Mouse (Mus musculus) spleen, postnatal 36 days (tissue): ENCODE results near the gene Cenpm.
A peak's percentile ranks its signal among the peaks of the same experiment; 100 is the strongest.
"Not testable (repeated sequence)": the region's sequence is repeated elsewhere in the genome, so short reads cannot be mapped to it uniquely, and the experiment has no call there.

ENCODE experiments used
- DNase-seq, 2 experiments: peaks; one replicate each; pipeline ENCODE4 v3.0.0; 2022; ENCODE audit warnings: low spot score in 2 of 2, mixed read lengths in 1 of 2

Cenpm gene

GRCm38 (mm10) chr15:82244115-82244804, at the start of gene Cenpm:
Gene Cenpm (minus strand): TSS chr15:82244748.
- DNase-seq, result peak; percentile 88 to 90

- DNase-seq, result no peak
Observed at GRCm38 (mm10) chr15:82294059-82294458, 49.5 kb upstream of the Cenpm start.

DNA sequence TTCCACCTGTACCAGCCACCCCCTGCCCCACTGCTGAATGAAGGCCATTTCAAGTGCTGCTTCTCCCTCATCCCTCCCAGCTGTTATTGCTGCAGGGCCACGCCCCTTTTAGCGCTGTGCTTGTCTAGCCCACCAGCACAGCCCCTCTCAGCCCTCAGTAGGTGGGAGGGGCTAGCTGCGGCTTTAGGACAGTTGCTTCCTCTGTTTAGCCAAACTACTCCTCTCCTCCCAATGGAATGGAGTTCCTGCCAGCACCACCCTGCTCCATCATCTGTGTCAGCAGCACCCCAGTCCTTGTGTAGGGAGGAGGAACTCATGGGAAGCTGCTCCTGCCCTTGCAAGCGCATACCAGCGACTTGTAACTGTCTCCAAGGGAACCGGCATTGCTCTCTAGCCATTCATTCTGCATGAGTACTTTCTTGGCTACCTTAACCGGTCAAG, 48.7 kb upstream of the Cenpm start:
- no peak for DNase-seq

GRCm38 (mm10) chr15:82292851-82293250, 48.3 kb upstream of the Cenpm start:
- DNase-seq, result no peak

GRCm38 (mm10) chr15:82290252-82290651, 45.7 kb upstream of the Cenpm start:
- no peak for DNase-seq

DNA sequence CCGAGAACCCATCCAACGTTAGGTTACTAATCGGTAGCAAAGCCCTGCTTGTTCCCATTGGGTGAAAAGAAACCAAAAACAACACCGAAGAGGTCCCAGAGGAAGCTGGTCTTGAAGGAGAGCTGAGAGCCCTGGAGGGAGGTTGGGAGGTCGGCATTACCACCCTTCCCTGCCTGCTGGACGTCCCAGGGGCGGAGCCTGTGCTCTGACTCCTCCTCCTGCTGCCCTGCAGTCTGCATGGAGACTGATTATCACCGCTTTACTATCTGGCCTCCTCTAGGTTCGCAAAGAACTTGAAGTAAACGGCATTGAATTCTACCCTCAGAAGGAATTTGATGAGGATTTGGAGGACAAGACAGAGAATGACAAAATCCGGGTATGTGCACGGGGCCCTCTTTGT, 41.6 kb upstream of the Cenpm start:
- no peak for DNase-seq

- DNase-seq, result no peak
Observed at GRCm38 (mm10) chr15:82280638-82281037, 36.1 kb upstream of the Cenpm start.

- DNase-seq, result no peak
Observed at GRCm38 (mm10) chr15:82277591-82277990, 33.0 kb upstream of the Cenpm start.

- DNase-seq, result no peak
Observed at GRCm38 (mm10) chr15:82274927-82275901, 30.7 kb upstream of the Cenpm start.

DNA sequence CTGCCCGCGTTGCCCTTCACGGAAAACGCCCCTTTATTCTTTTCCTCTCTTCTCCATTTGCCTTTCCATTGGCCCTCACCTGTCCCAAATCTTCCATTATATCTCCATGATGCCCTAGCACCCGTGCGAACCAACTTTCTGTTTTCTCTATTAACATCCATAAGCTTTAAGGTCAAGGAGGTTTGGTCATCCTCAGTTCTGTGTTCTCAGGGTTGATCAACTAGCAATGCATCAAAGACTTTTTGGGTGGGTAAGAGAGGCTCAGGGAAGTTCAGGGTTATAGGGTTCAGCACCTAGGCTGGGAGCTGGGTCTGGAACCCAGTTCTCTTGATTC, 30.0 kb upstream of the Cenpm start, which contains the start of gene Sept3:
Gene Sept3, plus strand, starts transcription at position 301 of the 334 bp plus-strand sequence.
- DNase-seq, result no peak

DNA sequence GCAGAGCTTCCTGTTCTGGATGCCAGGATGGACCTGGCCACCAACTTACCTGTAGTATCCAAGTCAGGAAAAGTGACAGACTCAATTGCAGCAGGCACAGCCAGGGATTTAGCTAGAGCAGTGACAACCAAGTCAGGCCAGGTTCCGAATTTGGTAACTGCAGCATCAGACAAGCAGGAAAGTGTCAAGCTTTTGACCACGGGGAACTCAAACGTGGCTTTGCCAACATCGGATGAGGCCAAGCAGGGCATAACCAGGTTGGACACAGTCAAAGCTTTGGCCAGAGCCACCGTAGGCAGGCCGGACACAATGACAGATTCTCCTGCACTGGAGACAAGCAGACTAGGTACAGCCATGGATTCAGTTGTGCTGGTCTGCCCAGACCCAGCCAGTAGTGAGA, 27.7 kb upstream of the Cenpm start:
- no peak for DNase-seq

GRCm38 (mm10) chr15:82271201-82271600, 26.7 kb upstream of the Cenpm start:
- peak; percentile 19 to 26 for DNase-seq

DNA sequence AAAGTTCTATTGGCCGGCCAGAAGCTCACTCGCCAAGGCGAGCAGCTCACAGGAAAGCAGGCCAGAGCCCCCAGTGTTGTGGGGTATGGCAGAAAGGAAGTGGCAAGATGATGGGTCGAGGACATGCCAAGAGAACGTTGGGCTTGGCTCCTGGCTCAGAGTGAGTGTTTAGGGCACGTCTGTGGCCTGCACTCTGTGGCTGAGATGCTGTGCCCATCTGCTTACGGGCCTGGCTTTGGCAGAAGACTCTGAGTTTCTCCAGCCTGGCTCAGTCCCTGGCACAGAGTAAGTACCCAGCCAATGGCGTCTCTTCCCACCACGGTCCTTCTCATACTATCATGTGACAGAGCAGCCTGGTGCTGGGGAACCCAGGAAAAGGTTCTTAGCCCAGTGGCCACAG, 24.2 kb upstream of the Cenpm start:
- DNase-seq, result no peak

- DNase-seq, result no peak
Observed at GRCm38 (mm10) chr15:82268185-82268584, 23.6 kb upstream of the Cenpm start.

GRCm38 (mm10) chr15:82266356-82266755, 21.8 kb upstream of the Cenpm start:
- peak; percentile 25 to 33 for DNase-seq

- peak; percentile 51 to 60 for DNase-seq
Observed at GRCm38 (mm10) chr15:82259510-82259909, 15.0 kb upstream of the Cenpm start.

GRCm38 (mm10) chr15:82255944-82256383, 11.4 kb upstream of the Cenpm start:
- no peak for DNase-seq

DNA sequence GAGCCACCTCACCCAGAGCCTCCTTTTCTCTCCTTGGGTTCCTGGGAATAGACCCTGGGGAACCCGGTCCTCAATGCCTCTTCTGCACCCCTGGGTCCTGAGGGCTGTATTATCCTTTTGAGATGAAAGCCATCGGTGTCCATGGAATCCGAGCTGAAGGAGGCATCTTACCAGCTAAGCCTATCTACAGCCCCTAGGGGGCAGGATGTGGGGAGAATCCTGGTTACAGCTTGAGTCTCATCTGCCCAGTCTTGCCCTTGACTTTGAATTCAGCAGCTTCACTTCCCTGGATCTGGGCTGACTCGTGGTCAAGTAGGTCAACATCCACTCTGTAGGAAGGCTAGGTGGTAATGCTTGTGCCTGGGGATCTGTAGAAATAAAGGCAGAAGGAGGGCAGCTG, 10.7 kb upstream of the Cenpm start:
- no peak for DNase-seq

DNA sequence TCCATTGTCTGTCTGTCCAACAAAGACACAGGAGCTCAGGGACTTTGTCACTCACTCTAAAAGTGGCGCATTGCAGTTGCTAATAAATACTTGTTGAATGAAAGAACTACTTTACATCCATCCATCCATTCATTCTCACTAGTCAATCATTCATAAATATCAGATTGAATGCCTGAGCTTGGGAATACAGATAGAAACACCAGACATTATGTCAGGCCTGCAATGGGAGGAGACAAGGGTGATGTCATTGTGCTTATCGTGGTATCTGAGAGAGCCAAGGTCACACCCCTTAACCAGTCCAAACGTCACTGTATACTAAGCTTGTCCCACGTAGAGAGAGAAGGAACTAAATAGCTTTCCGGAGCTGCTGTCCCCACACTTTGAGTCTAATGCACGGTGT, 7.5 kb upstream of the Cenpm start, which contains the start of gene 1500009C09Rik:
Gene 1500009C09Rik, plus strand, starts transcription at position 301 of the 400 bp plus-strand sequence.
- no peak for DNase-seq

GRCm38 (mm10) chr15:82251579-82251978, 7.0 kb upstream of the Cenpm start:
- no peak for DNase-seq

DNA sequence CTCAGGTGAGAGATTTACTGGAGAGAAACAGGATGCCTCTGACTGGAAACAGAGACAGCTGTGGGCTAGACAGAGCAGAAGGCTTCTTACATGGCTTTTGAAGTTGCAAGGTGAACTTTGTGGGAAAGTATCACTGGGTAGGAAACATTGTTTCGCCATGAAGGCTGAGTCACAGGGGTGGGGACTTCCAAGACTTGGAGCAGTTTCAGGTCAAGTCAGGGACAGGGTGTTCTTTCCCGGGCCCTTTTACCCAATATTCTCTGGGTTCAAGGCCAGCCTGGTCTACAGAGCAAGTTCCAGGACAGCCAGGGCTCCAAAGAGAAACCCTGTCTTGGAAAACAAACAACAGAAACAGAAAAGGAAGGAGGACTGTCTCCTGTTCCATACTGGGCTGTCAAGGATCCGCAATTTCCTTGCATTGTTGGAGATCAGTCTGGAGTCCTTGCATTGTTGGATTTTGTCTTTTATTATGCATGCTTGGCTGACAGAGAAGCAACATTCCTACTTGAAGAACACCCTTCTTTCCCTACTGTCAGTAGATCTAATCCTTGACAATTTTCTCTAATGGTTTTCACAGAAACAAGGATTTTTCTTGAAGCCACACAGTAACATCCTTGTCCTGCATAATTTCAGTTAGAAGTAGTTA, 2.7 kb upstream of the Cenpm start:
- DNase-seq, result no peak

GRCm38 (mm10) chr15:82244805-82245161, 235 bp upstream of the Cenpm start:
- DNase-seq, result not testable (repeated sequence)
